Mouse (Mus musculus): ENCODE measurements around the gene Erf. TPM values are rescaled to one million over a fixed set of nuclear protein-coding genes. Genes with fewer than 3 reads are reported as not detected.

Erf gene
- polyA plus RNA-seq, 1 experiment from 2014 or later, result 13.0 TPM

DNA sequence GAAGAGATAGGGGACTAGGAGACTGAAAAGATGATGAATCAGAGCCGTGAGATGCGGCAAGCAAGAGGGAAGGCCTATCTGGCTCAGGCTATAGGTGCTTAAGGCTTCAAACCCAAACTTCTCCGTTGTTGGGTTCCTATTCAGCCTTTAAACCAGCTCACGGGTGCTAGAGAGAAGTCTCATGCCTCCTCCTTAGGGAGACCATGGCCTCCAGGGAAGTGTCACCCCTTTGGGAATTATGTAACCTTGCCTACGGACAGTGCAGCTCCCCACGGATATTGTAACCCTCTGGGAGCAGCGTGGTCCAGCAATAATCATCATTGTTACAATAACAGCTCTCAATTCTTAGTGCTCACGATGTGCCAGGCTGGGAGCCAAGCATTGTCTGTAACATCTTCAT, 1.3 kb upstream of the Erf start:
- peaks cover 38% of the 10 kb centered on the region for H3K4me1 ChIP-seq
- no peaks in the 10 kb centered on the region for H3K9me3 ChIP-seq
- H3K4me2 ChIP-seq, result peak overlapping the region; percentile 85
- no peaks in the 10 kb centered on the region for H3K36me3 ChIP-seq (replicated peaks)
- H3K27me3 ChIP-seq, result no peaks in the 10 kb centered on the region
- ATAC-seq (ENCODE audit: low FRiP score), result no peak
- peak overlapping the region; percentile 91 for H3K9ac ChIP-seq
- peak overlapping the region; percentile 75 for H3K4me3 ChIP-seq (replicated peaks)
- peak overlapping the region; percentile 96 for H3K27ac ChIP-seq
- WGBS, result 19% methylated on average over 8 of the region's 8 CpGs

- 2% methylated on average over 22 of the region's 22 CpGs for WGBS
- ATAC-seq (ENCODE audit: low FRiP score), result peak; percentile 18; the same call in 1 of the 2 replicates
Observed at GRCm38 (mm10) chr7:25251071-25251791, 670 bp upstream of the Erf start.

GRCm38 (mm10) chr7:25249314-25250140, 1.0 kb downstream of the Erf start:
- peak; percentile 62 for ATAC-seq (ENCODE audit: low FRiP score)
- peak overlapping the region; percentile 85 for H3K4me2 ChIP-seq
- no peaks in the 10 kb centered on the region for H3K27me3 ChIP-seq
- H3K4me3 ChIP-seq (replicated peaks), result peak overlapping the region; percentile 75
- under 1% methylated on average over 38 of the region's 73 CpGs for WGBS
- no peaks in the 10 kb centered on the region for H3K9me3 ChIP-seq
- H3K4me1 ChIP-seq, result peaks cover 48% of the 10 kb centered on the region
- H3K36me3 ChIP-seq (replicated peaks), result peaks cover 18% of the 10 kb centered on the region
- peak overlapping the region; percentile 96 for H3K27ac ChIP-seq
- H3K9ac ChIP-seq, result peak overlapping the region; percentile 91

More at GRCm38 (mm10) chr7:25251071-25251791, 670 bp upstream of the Erf start:
- peak overlapping the region; percentile 85 for H3K4me2 ChIP-seq
- peak overlapping the region; percentile 96 for H3K27ac ChIP-seq
- H3K27me3 ChIP-seq, result no peaks in the 10 kb centered on the region
- H3K36me3 ChIP-seq (replicated peaks), result 0 out of 2 replicates have a peak, but pooled peaks cover 1% of the 10 kb centered on the region
- H3K4me1 ChIP-seq, result peaks cover 44% of the 10 kb centered on the region
- peak overlapping the region; percentile 91 for H3K9ac ChIP-seq
- H3K4me3 ChIP-seq (replicated peaks), result peak overlapping the region; percentile 75
- H3K9me3 ChIP-seq, result no peaks in the 10 kb centered on the region

DNA sequence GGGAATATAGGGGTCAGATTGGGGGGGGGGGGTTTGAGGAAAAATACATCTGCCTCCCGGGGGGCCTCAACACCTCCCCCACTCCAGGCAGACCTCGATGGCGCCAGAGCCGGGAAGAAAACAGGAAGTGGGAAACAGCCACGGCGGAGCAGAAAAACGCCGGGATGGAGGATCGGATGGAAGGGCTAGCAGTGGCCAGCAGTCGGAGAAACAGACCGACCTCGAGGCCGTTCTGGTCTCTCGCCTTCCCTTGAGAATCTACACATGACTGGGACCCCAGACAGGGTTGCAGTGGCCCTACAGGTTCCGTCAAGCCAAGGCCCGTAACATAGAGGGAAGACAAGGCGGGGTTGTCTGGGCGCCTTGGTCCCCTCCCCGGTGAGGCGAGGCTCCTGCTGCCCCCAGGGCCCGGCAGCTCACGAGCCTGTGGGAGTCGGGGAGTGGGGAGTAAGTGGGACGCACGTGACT, 1.7 kb downstream of the Erf start:
- Histone ChIP-seq H3K4me3 (replicated peaks) (peak overlapping the region; percentile 75), H3K9ac (peak overlapping the region; percentile 91), H3K27ac (peak overlapping the region; percentile 96), H3K4me1 (peaks cover 48% of the 10 kb centered on the region), H3K4me2 (peak overlapping the region; percentile 85), H3K27me3 (no peaks in the 10 kb centered on the region), H3K9me3 (no peaks in the 10 kb centered on the region), H3K36me3 (replicated peaks) (peaks cover 23% of the 10 kb centered on the region)
- under 1% methylated on average over 25 of the region's 25 CpGs for WGBS
- no peak for ATAC-seq (ENCODE audit: low FRiP score)

- H3K4me1 ChIP-seq, result peaks cover 48% of the 10 kb centered on the region
- H3K27ac ChIP-seq, result peak overlapping the region; percentile 96
- H3K4me3 ChIP-seq (replicated peaks), result peak overlapping the region; percentile 75
- WGBS, result 2% methylated on average over 18 of the region's 18 CpGs
- peak overlapping the region; percentile 91 for H3K9ac ChIP-seq
- H3K9me3 ChIP-seq, result no peaks in the 10 kb centered on the region
- H3K27me3 ChIP-seq, result no peaks in the 10 kb centered on the region
- ATAC-seq (ENCODE audit: low FRiP score), result peak; percentile 21; the same call in 1 of the 2 replicates
- H3K4me2 ChIP-seq, result peak overlapping the region; percentile 85
- peaks cover 28% of the 10 kb centered on the region for H3K36me3 ChIP-seq (replicated peaks)
Observed at GRCm38 (mm10) chr7:25248018-25248647, 2.4 kb downstream of the Erf start.

DNA sequence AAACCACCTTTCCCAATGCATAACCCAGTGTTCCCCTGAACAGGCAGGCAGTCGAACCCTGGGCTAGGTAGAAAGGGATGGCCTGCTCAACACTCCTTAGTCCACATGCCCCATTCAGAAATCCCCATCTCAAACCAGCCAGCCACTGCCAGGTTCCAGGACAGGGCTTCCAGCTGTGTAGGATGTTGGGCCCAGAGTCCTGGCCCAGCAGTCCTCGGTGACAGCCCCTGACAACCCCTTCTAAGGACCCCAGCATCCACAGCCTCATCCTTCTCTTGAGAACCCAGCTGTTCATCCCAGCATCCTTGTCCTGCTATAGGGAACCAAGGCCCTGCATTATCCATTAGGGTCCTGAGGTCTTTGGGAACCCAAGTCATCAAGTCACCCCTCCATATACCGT, 3.1 kb downstream of the Erf start:
- Histone ChIP-seq H3K36me3 (replicated peaks) (peaks cover 34% of the 10 kb centered on the region), H3K9ac (peak overlapping the region; percentile 91), H3K9me3 (no peaks in the 10 kb centered on the region), H3K27me3 (no peaks in the 10 kb centered on the region), H3K4me1 (peaks cover 48% of the 10 kb centered on the region), H3K4me3 (replicated peaks) (peak overlapping the region; percentile 75), H3K4me2 (peak overlapping the region; percentile 85), H3K27ac (peak overlapping the region; percentile 96)
- WGBS, result 28% methylated on average over 3 of the region's 3 CpGs
- no peak for ATAC-seq (ENCODE audit: low FRiP score)

GRCm38 (mm10) chr7:25246759-25247137, 3.8 kb downstream of the Erf start:
- peak overlapping the region; percentile 75 for H3K4me3 ChIP-seq (replicated peaks)
- H3K9me3 ChIP-seq, result no peaks in the 10 kb centered on the region
- H3K27ac ChIP-seq, result peak overlapping the region; percentile 96
- H3K4me1 ChIP-seq, result peaks cover 44% of the 10 kb centered on the region
- H3K4me2 ChIP-seq, result peak overlapping the region; percentile 85
- no peak for ATAC-seq (ENCODE audit: low FRiP score)
- H3K36me3 ChIP-seq (replicated peaks), result peaks cover 37% of the 10 kb centered on the region
- no peaks in the 10 kb centered on the region for H3K27me3 ChIP-seq
- WGBS, result 50% methylated on average over 4 of the region's 4 CpGs
- H3K9ac ChIP-seq, result peak overlapping the region; percentile 91

DNA sequence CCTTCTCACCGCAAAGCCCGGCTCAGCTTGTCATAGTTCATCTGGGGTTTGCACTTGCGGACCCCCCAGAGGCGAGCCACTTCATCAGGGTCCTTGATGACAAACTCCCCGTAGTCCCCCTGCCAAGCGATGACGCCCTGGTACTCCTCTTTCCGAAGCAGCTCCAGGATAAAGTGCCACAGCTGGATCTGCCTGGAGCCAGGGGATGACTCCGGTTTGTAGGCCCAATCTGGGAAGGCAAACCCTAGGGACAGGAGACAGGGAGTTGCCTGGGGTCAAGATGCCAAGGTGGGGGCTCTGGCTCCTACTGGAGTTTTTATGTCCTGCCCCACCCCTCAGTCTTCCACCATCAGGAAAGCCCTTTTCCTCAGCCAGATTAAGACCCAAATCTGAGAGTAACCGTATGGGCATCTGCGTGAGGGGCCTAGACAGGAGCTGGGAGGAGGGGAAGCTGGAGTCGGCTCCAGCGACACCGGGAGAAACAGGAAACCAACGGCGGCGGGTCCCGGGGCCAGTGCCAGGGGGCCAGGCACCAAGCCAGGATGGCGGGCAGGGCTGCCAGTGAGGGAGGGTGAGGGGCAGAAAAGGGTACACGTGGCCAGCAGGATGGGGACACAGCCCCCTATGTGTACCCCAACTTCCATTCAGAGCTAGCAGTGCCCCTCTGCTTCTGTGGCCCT, 4.3 kb downstream of the Erf start:
- ATAC-seq (ENCODE audit: low FRiP score), result no peak
- H3K27me3 ChIP-seq, result no peaks in the 10 kb centered on the region
- peaks cover 39% of the 10 kb centered on the region for H3K4me1 ChIP-seq
- H3K4me3 ChIP-seq (replicated peaks), result peak overlapping the region; percentile 75
- H3K36me3 ChIP-seq (replicated peaks), result peaks cover 37% of the 10 kb centered on the region
- peak overlapping the region; percentile 91 for H3K9ac ChIP-seq
- WGBS, result 72% methylated on average over 20 of the region's 20 CpGs
- H3K9me3 ChIP-seq, result no peaks in the 10 kb centered on the region
- peak overlapping the region; percentile 85 for H3K4me2 ChIP-seq
- peak overlapping the region; percentile 96 for H3K27ac ChIP-seq

GRCm38 (mm10) chr7:25244562-25245369, 5.8 kb downstream of the Erf start:
- ATAC-seq (ENCODE audit: low FRiP score), result no peak
- H3K27me3 ChIP-seq, result no peaks in the 10 kb centered on the region
- H3K36me3 ChIP-seq (replicated peaks), result peaks cover 37% of the 10 kb centered on the region
- no peak overlapping the region for H3K4me3 ChIP-seq (replicated peaks)
- WGBS, result 91% methylated on average over 30 of the region's 30 CpGs
- no peaks in the 10 kb centered on the region for H3K9me3 ChIP-seq
- no peak overlapping the region; the same call in 1 of the 2 replicates for H3K27ac ChIP-seq
- peaks cover 37% of the 10 kb centered on the region for H3K4me1 ChIP-seq
- no peak overlapping the region for H3K9ac ChIP-seq
- H3K4me2 ChIP-seq, result no peak overlapping the region

GRCm38 (mm10) chr7:25243361-25243760, 7.2 kb downstream of the Erf start:
- Histone ChIP-seq H3K4me3 (replicated peaks) (no peak overlapping the region), H3K4me1 (peaks cover 36% of the 10 kb centered on the region), H3K9ac (no peak overlapping the region), H3K27ac (no peak overlapping the region), H3K9me3 (no peaks in the 10 kb centered on the region), H3K27me3 (no peaks in the 10 kb centered on the region), H3K4me2 (no peak overlapping the region), H3K36me3 (replicated peaks) (peaks cover 37% of the 10 kb centered on the region)
- no peak for ATAC-seq (ENCODE audit: low FRiP score)
- WGBS, result 84% methylated on average over 4 of the region's 4 CpGs

DNA sequence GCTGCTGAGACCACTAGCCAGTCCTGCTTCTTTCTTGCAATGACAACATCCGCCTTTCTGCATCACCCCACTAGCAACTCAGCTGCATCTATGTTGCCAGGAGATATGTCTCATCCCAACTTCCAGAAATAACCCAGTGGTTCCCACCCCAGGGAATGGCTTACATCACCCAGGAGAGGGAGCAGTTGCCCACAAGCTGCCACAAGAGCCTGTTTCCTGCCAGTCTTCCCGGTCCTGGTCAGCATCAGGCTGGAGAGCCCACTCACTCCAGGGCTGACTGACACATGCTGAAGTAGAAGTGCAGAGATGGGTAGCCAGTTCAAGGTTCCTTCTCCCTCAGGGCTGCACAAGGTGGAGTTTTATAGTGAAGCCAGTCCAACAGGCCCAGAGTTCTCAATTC, 9.5 kb downstream of the Erf start:
- WGBS, result 37% methylated on average over 2 of the region's 2 CpGs
- no peak for ATAC-seq (ENCODE audit: low FRiP score)
- Histone ChIP-seq H3K27ac (no peak overlapping the region), H3K36me3 (replicated peaks) (peaks cover 34% of the 10 kb centered on the region), H3K9me3 (no peaks in the 10 kb centered on the region), H3K9ac (no peak overlapping the region), H3K27me3 (no peaks in the 10 kb centered on the region), H3K4me1 (peaks cover 23% of the 10 kb centered on the region), H3K4me3 (replicated peaks) (no peak overlapping the region), H3K4me2 (no peak overlapping the region)
